Mouse (Mus musculus) c-Kit-positive CD71-positive TER-119-negative erythroid progenitor cells, embryonic 14.5 days (primary cell): ENCODE results near the gene Ssbp2.

Source experiments
- DNase-seq: peaks from one replicate; pipeline ENCODE4 v3.0.0-alpha.2; 2013; ENCODE audit warnings: low read depth

Ssbp2 gene

DNA sequence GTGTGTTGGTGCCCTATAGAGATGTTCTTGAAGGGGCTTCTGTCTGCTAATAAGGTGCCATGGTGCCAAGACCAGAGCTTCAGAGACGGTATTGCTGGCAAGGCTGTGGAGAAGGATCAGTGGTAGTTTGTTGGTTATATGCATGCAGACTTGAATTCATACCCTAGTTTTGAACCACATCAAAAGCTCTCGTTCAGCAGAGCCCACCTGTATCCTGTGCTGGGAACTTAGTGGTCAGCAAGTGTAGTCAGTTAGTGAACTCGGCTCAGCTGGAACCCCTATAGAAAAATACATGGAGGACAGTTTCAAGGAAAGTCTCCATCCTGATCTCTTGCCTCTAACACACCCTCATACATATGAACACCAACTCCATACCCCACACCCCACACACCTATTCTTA lies 69.7 kb downstream of the Ssbp2 start:
- no peak for DNase-seq

DNA sequence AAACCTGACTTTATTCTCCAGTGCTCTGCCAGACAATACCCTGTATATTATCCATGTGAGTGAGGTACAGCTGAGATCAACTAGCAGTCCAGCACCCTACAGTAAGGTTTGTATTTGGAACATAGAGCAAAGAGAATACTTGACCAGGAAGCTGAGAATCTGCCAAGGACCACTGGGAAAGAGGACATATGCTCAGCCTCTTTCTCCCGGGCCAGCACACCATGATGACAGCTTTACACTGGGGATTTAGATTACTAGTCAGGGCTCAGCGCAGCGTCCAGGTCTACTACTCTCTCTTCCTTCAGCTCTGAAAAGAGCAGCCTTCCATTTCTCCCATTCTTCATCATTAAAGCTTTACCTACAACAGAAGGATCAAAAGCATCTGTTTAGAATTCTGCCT lies 76.6 kb downstream of the Ssbp2 start:
- no peak for DNase-seq

- no peak for DNase-seq
Measured at GRCm38 (mm10) chr13:91540145-91541068, 80.3 kb downstream of the Ssbp2 start.

DNA sequence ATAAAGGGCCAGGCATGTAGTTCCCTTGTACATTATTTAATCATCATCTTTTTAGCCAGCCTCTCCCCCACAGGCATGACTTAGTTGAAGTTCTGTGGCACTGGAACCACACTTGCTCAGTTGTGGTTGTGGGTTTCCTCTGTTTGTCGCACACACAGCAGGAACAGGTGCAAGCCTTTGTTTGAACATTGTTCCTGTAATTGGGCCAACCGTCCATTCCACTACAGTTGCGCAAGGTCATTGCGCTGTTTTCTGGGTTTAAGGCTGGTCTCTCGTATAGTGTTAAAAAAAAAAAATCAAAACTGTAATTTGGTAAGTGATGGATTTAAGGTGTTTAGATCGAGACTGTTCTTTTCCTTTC lies 81.0 kb downstream of the Ssbp2 start:
- DNase-seq, result no peak

DNA sequence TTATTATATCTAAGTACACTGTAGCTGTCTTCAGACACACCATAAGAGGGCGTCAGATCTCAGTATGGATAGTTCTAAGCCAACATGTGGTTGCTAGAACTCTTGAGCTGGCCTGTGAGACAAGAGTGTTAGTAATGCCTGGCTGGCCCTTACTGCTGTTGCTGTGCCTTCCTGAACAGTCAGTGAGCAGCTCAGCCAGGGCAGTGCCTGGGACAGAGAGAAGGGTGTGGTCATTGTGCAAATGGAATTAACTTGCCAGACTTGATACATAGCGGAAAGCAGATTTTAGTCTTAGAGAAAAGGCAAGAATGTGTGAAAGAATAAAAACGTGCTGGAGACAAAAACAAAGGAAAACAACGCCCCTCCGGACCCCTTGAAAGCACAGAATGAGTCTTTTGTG lies 83.5 kb downstream of the Ssbp2 start:
- no peak for DNase-seq

DNA sequence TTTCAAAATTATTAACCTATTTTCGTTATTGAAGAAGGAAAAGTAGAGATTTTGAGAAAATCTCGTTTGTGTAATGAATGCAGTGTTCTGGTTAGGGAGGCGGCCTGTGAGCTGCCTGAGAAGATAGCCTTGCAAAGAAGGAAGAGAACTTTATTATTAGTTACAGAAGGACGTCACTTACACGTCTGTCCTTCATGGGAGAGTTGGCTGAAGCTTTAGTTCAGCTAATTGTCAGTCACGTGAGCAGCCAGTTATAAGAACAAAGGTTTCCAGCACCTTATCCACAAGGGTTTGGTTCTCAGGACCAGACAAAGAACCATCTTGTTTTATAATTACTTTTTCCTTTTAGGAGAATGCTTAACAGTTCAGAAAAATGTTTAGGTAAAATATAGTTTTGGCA lies 104.0 kb downstream of the Ssbp2 start:
- no peak for DNase-seq

GRCm38 (mm10) chr13:91564755-91565154 lies 104.7 kb downstream of the Ssbp2 start:
- DNase-seq, result no peak

DNA sequence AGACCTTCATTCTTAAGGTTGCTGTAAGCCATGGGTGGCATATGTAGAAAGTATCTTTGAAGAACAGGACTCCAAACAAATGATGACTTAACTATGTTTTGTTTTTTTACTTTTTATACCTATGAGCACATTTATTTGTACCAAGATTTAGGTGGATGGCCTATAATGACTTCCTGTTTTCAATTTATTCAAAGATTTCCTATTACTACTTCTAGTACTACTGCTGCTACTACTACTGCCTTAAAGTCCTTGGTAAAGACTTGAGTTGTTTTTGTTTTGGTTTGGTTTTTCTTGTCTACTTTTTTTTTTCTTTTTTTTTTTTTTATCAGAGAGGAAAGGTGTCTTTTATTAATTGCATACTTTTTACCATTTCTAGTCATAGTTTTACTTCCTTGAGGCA lies 121.4 kb downstream of the Ssbp2 start:
- DNase-seq, result no peak

GRCm38 (mm10) chr13:91582212-91582611 lies 122.1 kb downstream of the Ssbp2 start:
- no peak for DNase-seq

- no peak for DNase-seq
Measured at GRCm38 (mm10) chr13:91586368-91586767, 126.3 kb downstream of the Ssbp2 start.

GRCm38 (mm10) chr13:91588475-91588874 lies 128.4 kb downstream of the Ssbp2 start:
- DNase-seq, result no peak

GRCm38 (mm10) chr13:91591863-91592262 lies 131.8 kb downstream of the Ssbp2 start:
- no peak for DNase-seq

DNA sequence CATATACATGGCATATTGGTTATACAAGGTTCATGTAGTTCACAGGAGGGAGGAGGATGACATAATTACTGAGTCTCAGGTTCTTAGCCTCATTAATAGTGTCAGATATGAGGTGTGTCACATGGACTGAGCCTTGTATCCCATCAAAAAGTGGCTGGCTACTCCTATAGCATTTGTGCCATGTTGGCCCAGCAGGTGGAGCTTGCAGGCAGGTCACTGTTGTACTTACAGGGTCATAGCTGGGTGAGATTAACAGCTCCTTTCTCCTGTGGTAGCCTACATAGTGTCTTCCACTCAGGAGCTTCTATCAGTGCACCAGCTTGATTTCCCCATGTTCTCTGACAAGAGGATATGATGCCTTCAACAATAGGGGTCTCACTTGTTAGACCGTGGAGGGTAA lies 135.2 kb downstream of the Ssbp2 start:
- DNase-seq, result no peak

DNA sequence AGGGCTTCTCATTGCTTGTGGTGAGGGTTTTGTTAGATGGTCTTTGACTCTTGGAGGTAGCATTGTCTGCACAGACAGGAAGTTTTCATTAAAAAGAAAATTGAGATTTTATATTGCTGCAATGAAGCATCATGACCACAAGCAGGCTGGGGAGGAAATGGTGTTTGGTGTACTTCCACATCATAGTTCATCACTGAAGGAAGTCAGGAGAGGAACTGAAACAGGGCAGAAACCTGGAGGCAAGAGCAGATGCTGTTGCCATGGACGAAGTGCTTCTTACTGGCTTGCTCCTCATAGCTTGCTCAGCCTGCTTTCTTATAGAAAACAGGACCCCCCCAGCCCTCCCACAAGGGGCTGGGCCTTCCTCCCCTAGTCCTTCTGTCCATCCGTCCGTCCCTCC lies 139.5 kb downstream of the Ssbp2 start:
- no peak for DNase-seq

DNA sequence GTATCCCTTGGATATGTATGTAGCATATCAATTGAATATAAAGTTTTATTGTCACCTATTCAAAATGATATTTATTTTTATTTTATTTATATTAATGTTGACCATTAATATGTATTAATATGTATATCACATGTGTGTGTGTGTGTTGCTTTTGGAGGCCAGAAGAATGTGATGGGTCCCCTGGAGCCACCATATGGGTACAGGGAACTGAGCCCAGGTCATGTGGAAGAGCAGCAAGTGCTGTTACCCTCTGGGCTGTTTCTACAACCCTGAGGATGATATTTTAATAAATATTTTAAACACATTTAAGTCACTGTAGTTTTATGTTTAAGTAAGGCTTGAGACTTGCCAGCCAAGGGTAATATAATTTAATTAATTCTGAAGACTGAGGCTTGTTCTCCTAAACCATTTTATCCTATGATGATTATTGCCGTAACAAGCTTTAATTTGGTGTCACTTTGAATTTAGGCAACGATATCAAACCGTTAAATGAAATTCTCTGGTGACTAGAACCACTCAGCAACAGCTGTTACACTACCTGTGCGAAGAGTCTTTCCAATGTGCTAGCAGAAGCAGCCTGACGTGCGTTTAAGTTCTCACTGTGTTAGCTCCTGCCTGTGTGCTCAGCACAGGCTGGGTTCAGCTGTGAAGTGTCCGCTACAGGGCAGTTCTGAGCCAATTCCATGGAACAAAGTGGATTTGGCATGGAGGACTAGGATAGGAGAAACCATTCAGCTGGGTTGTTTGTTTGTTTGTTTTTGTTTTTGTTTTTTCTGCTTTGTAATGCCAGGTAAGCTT lies 145.2 kb downstream of the Ssbp2 start:
- DNase-seq, result no peak

GRCm38 (mm10) chr13:91610601-91611000 lies 150.5 kb downstream of the Ssbp2 start:
- no peak for DNase-seq

DNA sequence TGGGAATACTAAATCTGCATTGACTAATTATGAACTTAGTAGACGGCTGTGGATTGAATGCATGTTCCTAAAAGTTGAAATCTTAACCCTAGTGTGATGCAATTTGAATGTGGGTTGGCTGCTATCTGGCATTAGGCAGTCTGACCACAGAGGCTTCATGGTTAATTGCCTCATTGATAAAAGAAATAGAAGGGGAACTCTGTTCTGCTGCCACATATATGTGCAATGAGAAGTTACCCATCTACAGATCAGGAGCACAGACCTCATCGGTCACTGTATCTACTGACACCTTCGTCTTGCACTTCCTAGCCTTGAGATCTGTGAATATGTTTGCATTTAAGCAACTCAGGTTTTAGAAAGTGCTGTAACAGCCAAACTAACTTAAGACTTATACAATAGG lies 151.8 kb downstream of the Ssbp2 start:
- DNase-seq, result no peak

GRCm38 (mm10) chr13:91612578-91612977 lies 152.5 kb downstream of the Ssbp2 start:
- DNase-seq, result no peak

DNA sequence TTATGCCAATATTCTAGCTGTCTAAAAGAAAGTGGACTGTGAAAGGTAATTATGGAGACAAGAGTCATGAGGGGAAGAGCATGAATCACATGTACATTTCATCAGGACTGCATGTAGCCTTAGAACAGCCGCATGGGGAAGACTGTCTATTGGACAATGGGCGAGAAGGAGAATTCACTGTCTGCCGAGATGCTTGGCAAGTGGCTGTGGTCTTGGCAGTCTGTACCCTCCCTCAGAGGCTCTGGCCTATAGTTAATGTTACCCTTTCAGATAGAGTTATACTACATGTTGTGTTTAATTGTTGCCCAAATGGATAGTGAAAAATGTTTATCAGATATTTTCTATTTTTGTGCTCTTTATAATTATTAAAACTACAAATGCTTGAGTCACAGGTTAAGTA lies 156.0 kb downstream of the Ssbp2 start:
- DNase-seq, result no peak

GRCm38 (mm10) chr13:91616876-91617275 lies 156.8 kb downstream of the Ssbp2 start:
- DNase-seq, result no peak

DNA sequence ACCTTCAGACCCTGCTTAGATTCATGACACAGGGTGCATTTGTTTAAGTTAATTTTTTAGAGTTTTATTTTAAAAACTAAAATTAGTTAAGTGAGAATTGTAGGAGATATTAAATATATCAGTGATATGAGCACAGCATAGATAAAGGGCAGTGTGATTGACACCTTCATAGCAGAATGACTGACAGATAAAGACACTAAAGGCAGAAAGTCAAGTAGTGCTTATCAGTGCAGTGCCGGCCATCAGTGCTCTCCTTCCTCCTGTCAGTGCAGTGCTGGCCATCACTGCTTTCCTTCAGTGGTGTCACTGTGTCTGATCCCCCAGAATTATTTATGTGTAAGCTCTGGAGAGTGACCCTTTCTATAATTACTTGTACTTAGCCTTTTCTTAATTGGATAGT lies 159.3 kb downstream of the Ssbp2 start:
- no peak for DNase-seq

GRCm38 (mm10) chr13:91620541-91620940 lies 160.5 kb downstream of the Ssbp2 start:
- no peak for DNase-seq

DNA sequence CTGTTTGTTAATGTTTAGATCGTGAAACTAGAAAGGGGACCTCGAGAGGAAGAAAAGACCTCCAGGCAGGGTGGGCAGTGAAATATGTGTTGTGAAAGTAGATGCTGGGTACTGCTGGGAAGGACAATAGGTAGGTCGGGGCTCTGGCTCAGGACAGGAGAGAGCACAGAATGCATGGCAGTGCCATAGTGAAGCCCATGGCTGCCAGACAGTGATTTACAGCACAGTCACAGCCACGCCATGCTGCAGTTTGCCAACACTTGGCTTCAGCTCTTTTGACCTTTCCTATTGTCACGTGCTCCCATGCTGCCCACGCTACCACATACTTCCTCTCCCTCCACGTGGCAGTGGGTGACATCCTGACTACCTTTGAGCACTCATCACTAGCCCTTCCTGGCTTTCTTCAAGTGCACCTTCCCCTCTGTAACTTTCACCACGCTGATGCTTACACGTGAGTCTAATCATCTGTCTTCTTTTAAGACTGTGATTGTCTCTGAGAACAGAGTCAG lies 171.3 kb downstream of the Ssbp2 start:
- no peak for DNase-seq
